Mouse (Mus musculus): ENCODE measurements around the gene Ddx23.

Ddx23 gene

GRCm38 (mm10) chr15:98604041-98604575 lies 58.6 kb downstream of the Ddx23 start:
- no peak for DNase-seq

- no peak for DNase-seq
These were observed 59.7 kb downstream of the Ddx23 start for GRCm38 (mm10) chr15:98602921-98603458.

- DNase-seq = no peak
These were observed 60.4 kb downstream of the Ddx23 start for GRCm38 (mm10) chr15:98602191-98602881.

GRCm38 (mm10) chr15:98601832-98602190 lies 60.9 kb downstream of the Ddx23 start:
- no peak for DNase-seq

GRCm38 (mm10) chr15:98600036-98600709 lies 62.5 kb downstream of the Ddx23 start:
- no peak for DNase-seq

GRCm38 (mm10) chr15:98596609-98597008 lies 66.1 kb downstream of the Ddx23 start:
- no peak for DNase-seq

All from cerebellum, adult 11-12 months (tissue).